Mouse (Mus musculus): ENCODE data around the gene 4931414P19Rik. TPM values are rescaled to one million over a fixed set of nuclear protein-coding genes. Genes with fewer than 3 reads are reported as not detected.
A peak's percentile ranks its signal among the peaks of the same experiment; 100 is the strongest.

Gene 4931414P19Rik
- polyA plus RNA-seq, 1 experiment: 6.0 TPM

DNA sequence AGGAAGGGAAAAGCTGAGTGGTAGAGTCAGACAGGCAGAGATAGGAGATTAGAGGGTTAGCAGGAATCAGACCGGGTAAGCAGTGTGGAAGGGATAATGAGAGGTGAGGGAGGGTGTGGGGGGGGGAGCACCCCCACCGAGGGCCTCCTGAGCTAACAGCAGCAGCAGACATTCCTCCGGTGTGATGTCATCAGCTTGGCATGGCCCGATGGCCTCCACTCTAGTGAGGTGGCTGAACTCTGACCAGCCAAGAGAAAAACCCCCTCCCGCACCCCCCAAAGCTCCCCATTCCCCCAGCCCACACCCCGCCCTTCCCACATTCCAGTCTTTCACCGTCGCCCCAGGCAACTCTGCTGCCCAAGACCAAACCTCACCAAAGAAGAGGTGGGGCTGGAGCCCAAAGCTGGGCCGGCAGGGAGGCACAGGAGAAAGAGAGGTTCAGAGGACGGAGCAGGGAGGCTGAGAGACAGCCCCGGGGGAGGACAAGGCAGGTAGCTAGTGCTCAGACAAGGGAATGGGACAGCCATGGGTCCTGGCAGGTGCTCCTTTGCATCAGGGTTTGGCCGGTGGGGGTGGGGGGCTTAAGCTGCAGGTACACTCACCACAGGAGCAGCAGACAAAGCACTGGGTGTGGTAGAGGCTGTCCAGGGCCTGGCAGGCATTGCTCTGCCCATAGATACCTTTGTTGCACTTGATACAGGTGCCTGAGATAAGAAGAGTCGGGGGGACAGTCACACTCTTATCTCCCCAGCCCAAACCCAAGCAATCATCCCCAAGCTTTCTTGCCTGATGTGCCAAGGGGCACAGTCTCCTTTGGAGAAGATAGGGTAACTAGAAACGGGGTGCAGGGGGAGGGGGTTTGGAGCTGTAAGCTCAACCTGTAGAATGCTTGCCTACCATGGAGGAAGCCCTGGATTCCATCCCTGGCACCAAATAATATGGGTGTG lies 32.7 kb downstream of the 4931414P19Rik start:
- TF ChIP-seq CEBPB (IDR thresholded peaks at IDR 0.05; ENCODE audit: low read depth) (no peak), FOSL1 (IDR thresholded peaks at IDR 0.05; ENCODE audit: insufficient read depth, low read length, poor library complexity, severe bottlenecking) (no peak), CTCF (IDR thresholded peaks at IDR 0.05; ENCODE audit: control insufficient read depth, insufficient read depth, insufficient read length) (no peak), MAX (IDR thresholded peaks at IDR 0.05) (peak; percentile 39)
- Histone ChIP-seq H3K79me2 (ENCODE audit: control insufficient read depth, insufficient read depth) (peaks cover 97% of the 10 kb centered on the region), H3K79me3 (ENCODE audit: low read depth) (peaks cover 61% of the 10 kb centered on the region), H3K4me3 (ENCODE audit: insufficient read depth, poor library complexity, severe bottlenecking) (peak overlapping the region; percentile 90), H3K36me3 (ENCODE audit: control insufficient read depth, insufficient read depth) (peaks cover 63% of the 10 kb centered on the region), H3ac (ENCODE audit: control insufficient read depth, insufficient read length, low read depth) (peak overlapping the region; percentile 58), H3K27me3 (ENCODE audit: control insufficient read depth, insufficient read depth, insufficient read length) (no peaks in the 10 kb centered on the region)

DNA sequence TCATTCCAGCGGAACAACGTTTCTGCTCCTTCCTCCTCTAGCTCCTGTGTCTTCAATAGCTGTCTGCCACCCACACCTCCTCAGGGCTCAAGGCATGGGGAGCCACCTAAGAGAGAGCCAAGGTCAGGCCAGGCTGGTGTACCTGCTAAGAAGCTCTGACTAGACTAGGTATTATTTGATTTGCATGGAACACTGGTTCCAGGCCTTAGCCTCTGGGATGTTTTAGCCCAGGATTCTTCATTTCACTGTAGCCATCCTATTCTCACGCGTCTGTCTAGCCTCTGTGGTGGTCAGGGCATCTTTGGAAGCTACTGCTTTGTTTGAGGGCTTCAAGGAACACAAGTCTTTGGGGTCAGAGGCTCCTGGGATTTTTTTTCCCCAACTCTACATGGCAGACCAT lies 33.7 kb downstream of the 4931414P19Rik start:
- no peaks in the 10 kb centered on the region for H3K27me3 ChIP-seq (ENCODE audit: control insufficient read depth, insufficient read depth, insufficient read length)
- peaks cover 72% of the 10 kb centered on the region for H3K36me3 ChIP-seq (ENCODE audit: control insufficient read depth, insufficient read depth)
- peaks cover 58% of the 10 kb centered on the region for H3K79me3 ChIP-seq (ENCODE audit: low read depth)
- no peak overlapping the region for H3K4me3 ChIP-seq (ENCODE audit: insufficient read depth, poor library complexity, severe bottlenecking)
- no peak for TF ChIP-seq MYOD1 (IDR thresholded peaks at IDR 0.05; ENCODE audit: control insufficient read depth, insufficient read length, low read depth)
- no peak for TF ChIP-seq MYOG (IDR thresholded peaks at IDR 0.05; ENCODE audit: control insufficient read depth, extremely low read depth, insufficient read length)
- TF ChIP-seq USF1 (IDR thresholded peaks at IDR 0.05; ENCODE audit: low read depth): no peak
- no peak for TF ChIP-seq FOSL1 (IDR thresholded peaks at IDR 0.05; ENCODE audit: insufficient read depth, low read length, poor library complexity, severe bottlenecking)
- TF ChIP-seq CTCF (IDR thresholded peaks at IDR 0.05; ENCODE audit: control insufficient read depth, insufficient read depth, insufficient read length): no peak
- no peak for TF ChIP-seq CEBPB (IDR thresholded peaks at IDR 0.05; ENCODE audit: low read depth)
- no peak for TF ChIP-seq MAX (IDR thresholded peaks at IDR 0.05)
- peak overlapping the region; percentile 51 for H3ac ChIP-seq (ENCODE audit: control insufficient read depth, insufficient read length, low read depth)
- H3K79me2 ChIP-seq (ENCODE audit: control insufficient read depth, insufficient read depth): peaks cover 90% of the 10 kb centered on the region

DNA sequence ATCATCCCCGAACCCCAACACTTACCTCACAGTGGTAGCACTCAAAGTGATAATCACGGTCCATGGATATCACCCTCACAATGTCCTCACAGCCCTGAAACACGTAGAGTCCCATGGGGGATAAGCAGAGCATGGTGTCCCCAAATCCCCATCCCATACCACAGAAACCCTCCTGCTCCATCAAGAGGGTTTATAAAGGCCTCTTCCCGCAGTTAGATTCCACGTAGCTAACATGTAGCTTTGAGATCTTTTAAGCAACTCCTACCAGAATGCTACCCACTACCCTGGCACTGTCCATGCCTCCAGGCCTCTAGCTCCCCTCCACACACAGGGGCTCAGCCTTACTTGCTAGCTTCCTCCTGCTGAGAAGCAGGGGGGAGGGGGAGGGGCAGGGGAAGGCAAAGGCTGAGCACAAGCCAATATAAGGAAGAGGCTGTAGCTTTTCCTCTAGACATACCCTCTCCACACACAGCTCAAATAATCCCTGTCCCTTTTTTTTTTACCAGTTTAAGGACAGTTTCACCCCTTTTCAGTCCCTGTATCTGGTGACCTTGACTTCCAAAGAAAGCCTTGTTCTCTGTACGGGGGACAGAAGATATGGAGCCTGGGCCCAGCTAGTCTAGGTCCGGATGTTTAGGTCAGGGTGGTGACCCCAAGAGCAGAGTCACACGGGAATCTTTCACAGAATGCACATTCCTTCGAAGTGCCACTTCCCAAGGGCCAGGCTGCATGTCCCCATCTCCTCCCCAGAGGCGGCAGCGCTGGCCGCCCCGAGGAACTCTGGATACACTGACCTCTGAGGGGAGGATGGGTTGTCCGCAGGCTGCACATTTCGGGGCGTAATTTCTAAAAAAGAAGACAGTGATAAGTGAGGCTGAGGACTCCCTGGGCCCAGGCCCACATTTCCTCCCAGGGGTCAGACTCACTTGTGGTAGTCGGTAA lies 36.1 kb downstream of the 4931414P19Rik start:
- Histone ChIP-seq H3K79me2 (ENCODE audit: control insufficient read depth, insufficient read depth) (peaks cover 66% of the 10 kb centered on the region), H3ac (ENCODE audit: control insufficient read depth, insufficient read length, low read depth) (no peak overlapping the region), H3K4me3 (ENCODE audit: insufficient read depth, poor library complexity, severe bottlenecking) (no peak overlapping the region), H3K79me3 (ENCODE audit: low read depth) (peaks cover 36% of the 10 kb centered on the region), H3K36me3 (ENCODE audit: control insufficient read depth, insufficient read depth) (peaks cover 68% of the 10 kb centered on the region), H3K27me3 (ENCODE audit: control insufficient read depth, insufficient read depth, insufficient read length) (no peaks in the 10 kb centered on the region)
- no peak for TF ChIP-seq MAX (IDR thresholded peaks at IDR 0.05)
- no peak for TF ChIP-seq CTCF (IDR thresholded peaks at IDR 0.05; ENCODE audit: control insufficient read depth, insufficient read depth, insufficient read length)

DNA sequence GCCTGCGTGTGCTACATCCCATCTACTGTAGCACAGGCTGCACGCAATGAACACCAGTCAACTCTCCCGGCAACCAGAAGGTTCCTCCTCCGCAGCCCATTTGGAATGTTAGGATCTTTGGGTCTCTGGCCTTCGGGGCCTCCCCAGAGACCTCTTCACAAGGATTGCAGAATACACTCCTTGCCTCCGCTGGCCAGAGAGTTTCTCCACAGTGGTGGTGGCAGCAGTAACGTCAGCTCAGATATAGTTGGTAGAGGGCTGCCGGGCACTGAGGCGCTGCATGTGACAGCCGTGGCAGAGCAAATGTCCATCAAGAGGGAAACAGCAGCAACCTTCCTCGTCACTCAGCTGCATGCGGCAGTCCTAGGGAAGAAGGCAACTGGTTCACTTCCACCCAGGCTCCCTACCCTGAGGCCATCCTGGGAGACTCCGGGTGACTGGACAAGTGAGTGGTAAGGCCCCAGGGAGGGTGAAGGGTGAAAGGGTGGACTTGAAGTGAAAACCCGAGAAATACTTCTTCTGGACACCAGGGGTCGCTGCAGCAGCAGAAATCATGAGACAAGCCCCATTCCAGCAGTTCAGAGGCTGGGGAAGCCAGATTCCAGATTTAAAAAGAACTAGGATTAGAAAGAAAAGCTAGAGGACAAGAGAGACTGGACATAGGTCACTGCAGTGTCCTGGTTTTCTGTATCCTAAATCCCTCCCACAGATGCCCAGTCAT lies 36.9 kb downstream of the 4931414P19Rik start:
- no peak overlapping the region for H3ac ChIP-seq (ENCODE audit: control insufficient read depth, insufficient read length, low read depth)
- peaks cover 57% of the 10 kb centered on the region for H3K79me2 ChIP-seq (ENCODE audit: control insufficient read depth, insufficient read depth)
- H3K27me3 ChIP-seq (ENCODE audit: control insufficient read depth, insufficient read depth, insufficient read length): no peaks in the 10 kb centered on the region
- H3K79me3 ChIP-seq (ENCODE audit: low read depth): peaks cover 27% of the 10 kb centered on the region
- H3K4me3 ChIP-seq (ENCODE audit: insufficient read depth, poor library complexity, severe bottlenecking): no peak overlapping the region
- peaks cover 64% of the 10 kb centered on the region for H3K36me3 ChIP-seq (ENCODE audit: control insufficient read depth, insufficient read depth)
- TF ChIP-seq MYOD1 (IDR thresholded peaks at IDR 0.05; ENCODE audit: control insufficient read depth, insufficient read length, low read depth) (no peak), USF1 (IDR thresholded peaks at IDR 0.05; ENCODE audit: low read depth) (no peak), FOSL1 (IDR thresholded peaks at IDR 0.05; ENCODE audit: insufficient read depth, low read length, poor library complexity, severe bottlenecking) (no peak), MYOG (IDR thresholded peaks at IDR 0.05; ENCODE audit: control insufficient read depth, extremely low read depth, insufficient read length) (no peak), CTCF (IDR thresholded peaks at IDR 0.05; ENCODE audit: control insufficient read depth, insufficient read depth, insufficient read length) (peak; percentile 57)

DNA sequence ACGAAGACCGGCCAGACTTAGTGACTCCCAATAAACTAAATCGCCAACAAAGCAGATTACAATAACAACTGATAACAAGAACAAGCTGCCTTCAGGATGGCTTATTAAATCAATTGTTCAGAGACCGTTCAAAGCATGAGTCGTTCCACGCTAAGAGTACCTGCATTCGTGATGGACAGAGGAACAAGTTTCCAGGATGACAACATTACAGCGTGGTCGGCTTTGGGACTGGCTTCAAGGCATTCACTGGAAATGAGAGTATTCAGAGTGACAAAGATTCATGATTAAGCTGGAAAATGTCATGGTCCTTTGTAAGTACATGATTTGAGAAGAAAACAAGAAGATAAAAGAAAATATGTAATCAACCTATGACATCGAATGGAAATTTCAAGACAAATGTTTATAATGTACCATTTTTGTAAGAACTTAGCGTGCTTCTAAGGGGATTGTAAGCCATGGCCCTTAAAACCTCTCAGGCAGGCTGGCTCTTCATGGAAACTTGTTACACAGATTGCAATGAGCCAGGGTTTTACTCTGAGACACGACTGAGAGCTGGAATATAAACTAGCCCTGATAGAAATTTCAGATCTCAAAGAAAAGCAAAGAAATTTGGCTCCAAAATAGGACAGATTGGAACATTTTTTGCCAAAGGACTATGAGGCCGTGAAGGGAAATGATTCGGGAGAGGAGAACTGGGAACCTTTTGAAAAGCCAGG lies 45.1 kb downstream of the 4931414P19Rik start:
- no peaks in the 10 kb centered on the region for H3K79me3 ChIP-seq (ENCODE audit: low read depth)
- no peaks in the 10 kb centered on the region for H3K27me3 ChIP-seq (ENCODE audit: control insufficient read depth, insufficient read depth, insufficient read length)
- no peak overlapping the region for H3ac ChIP-seq (ENCODE audit: control insufficient read depth, insufficient read length, low read depth)
- H3K79me2 ChIP-seq (ENCODE audit: control insufficient read depth, insufficient read depth): no peaks in the 10 kb centered on the region
- no peak for TF ChIP-seq FOSL1 (IDR thresholded peaks at IDR 0.05; ENCODE audit: insufficient read depth, low read length, poor library complexity, severe bottlenecking)
- no peak for TF ChIP-seq MYOD1 (IDR thresholded peaks at IDR 0.05; ENCODE audit: control insufficient read depth, insufficient read length, low read depth)
- no peak for TF ChIP-seq CTCF (IDR thresholded peaks at IDR 0.05; ENCODE audit: control insufficient read depth, insufficient read depth, insufficient read length)
- TF ChIP-seq USF1 (IDR thresholded peaks at IDR 0.05; ENCODE audit: low read depth): no peak
- no peak for TF ChIP-seq MYOG (IDR thresholded peaks at IDR 0.05; ENCODE audit: control insufficient read depth, extremely low read depth, insufficient read length)
- no peak for TF ChIP-seq CEBPB (IDR thresholded peaks at IDR 0.05; ENCODE audit: low read depth)
- TF ChIP-seq MAX (IDR thresholded peaks at IDR 0.05): no peak
- H3K4me3 ChIP-seq (ENCODE audit: insufficient read depth, poor library complexity, severe bottlenecking): no peak overlapping the region
- H3K36me3 ChIP-seq (ENCODE audit: control insufficient read depth, insufficient read depth): no peaks in the 10 kb centered on the region
